Mouse (Mus musculus) lung, embryonic 15.5 days (tissue): ENCODE measurements at regions not wholly inside any gene's neighbourhood (a gene's known extent, or its start where the extent isn't known, plus 50 kb on each side); places are given as distances from the start of the nearest gene placed in this dataset.

Experiments used
- ATAC-seq: fragments of 200-750 bp; cut with Nextera tagmentation; 2 replicates; pipeline ENCODE4 v1.8.0; 2017; ENCODE audit warnings: moderate number of reproducible peaks, borderline replicate concordance; ENCODE audit not compliant: low FRiP score, low TSS enrichment; ENCODE audit errors: extremely low read depth
- H3K27ac ChIP-seq: fragments of 300-500 bp; sonication (generic); 2 replicates; pipeline ENCODE4 v1.5.1; 2015; ENCODE audit warnings: moderate library complexity, mild to moderate bottlenecking, inconsistent platforms
- H3K27me3 ChIP-seq: fragments of 300-500 bp; sonication (generic); 2 replicates; pipeline ENCODE4 v1.6.1; 2015; ENCODE audit warnings: inconsistent platforms
- H3K36me3 ChIP-seq: fragments of 300-500 bp; sonication (generic); 2 replicates; pipeline ENCODE4 v1.6.1; 2015; ENCODE audit warnings: inconsistent platforms
- H3K4me1 ChIP-seq: fragments of 300-500 bp; sonication (generic); 2 replicates; pipeline ENCODE4 v1.6.1; 2015; ENCODE audit warnings: inconsistent platforms
- H3K4me2 ChIP-seq: fragments of 300-500 bp; sonication (generic); 2 replicates; pipeline ENCODE4 v1.6.1; 2015; ENCODE audit warnings: inconsistent platforms, mild to moderate bottlenecking, moderate library complexity
- H3K4me3 ChIP-seq: fragments of 300-500 bp; sonication (generic); 2 replicates; pipeline ENCODE4 v1.5.1; 2015; ENCODE audit warnings: mild to moderate bottlenecking, inconsistent platforms
- H3K9ac ChIP-seq: fragments of 300-500 bp; sonication (generic); 2 replicates; pipeline ENCODE4 v1.6.1; 2015; ENCODE audit warnings: inconsistent platforms
- H3K9me3 ChIP-seq: fragments of 300-500 bp; sonication (generic); 2 replicates; pipeline ENCODE4 v1.6.1; 2016; ENCODE audit warnings: inconsistent platforms
- WGBS: fragments of 180-500 bp; shearing (Covaris S2); methylation state at CpG from one replicate; pipeline ENCODE4 v1.1.7; 2015; 5-methylcytosine and 5-hydroxymethylcytosine counted together

- WGBS = 44% methylated on average over 3 of the region's 3 CpGs
- no peak overlapping the region for H3K4me3 ChIP-seq
- no peaks in the 10 kb centered on the region for H3K9me3 ChIP-seq
- H3K27ac ChIP-seq = no peak overlapping the region
- H3K4me2 ChIP-seq = no peak overlapping the region
- no peaks in the 10 kb centered on the region for H3K4me1 ChIP-seq
- H3K27me3 ChIP-seq = no peaks in the 10 kb centered on the region
- H3K36me3 ChIP-seq = no peaks in the 10 kb centered on the region
- ATAC-seq = no peak
- no peak overlapping the region for H3K9ac ChIP-seq
Measured at GRCm38 (mm10) chr14:24872931-24873330, 386.0 kb downstream of the Rps24 start.

GRCm38 (mm10) chr14:24873406-24873805 is 386.5 kb downstream of the Rps24 start:
- no peak for ATAC-seq
- WGBS = 87% methylated on average over 3 of the region's 3 CpGs

GRCm38 (mm10) chr14:24874426-24875155 is 387.7 kb downstream of the Rps24 start:
- no peaks in the 10 kb centered on the region for H3K36me3 ChIP-seq
- H3K4me1 ChIP-seq = no peaks in the 10 kb centered on the region; the same call in 1 of the 2 replicates
- H3K9ac ChIP-seq = no peak overlapping the region
- no peaks in the 10 kb centered on the region for H3K9me3 ChIP-seq
- no peak overlapping the region for H3K4me2 ChIP-seq
- H3K4me3 ChIP-seq = no peak overlapping the region
- no peaks in the 10 kb centered on the region for H3K27me3 ChIP-seq
- WGBS = 65% methylated on average over 12 of the region's 12 CpGs
- ATAC-seq = no peak
- H3K27ac ChIP-seq = no peak overlapping the region

More at GRCm38 (mm10) chr14:24873406-24873805, 386.5 kb downstream of the Rps24 start:
- Histone ChIP-seq H3K36me3 (no peaks in the 10 kb centered on the region), H3K4me1 (no peaks in the 10 kb centered on the region; the same call in 1 of the 2 replicates), H3K9ac (no peak overlapping the region), H3K27me3 (no peaks in the 10 kb centered on the region), H3K4me3 (no peak overlapping the region), H3K4me2 (no peak overlapping the region), H3K27ac (no peak overlapping the region), H3K9me3 (no peaks in the 10 kb centered on the region)

- Histone ChIP-seq H3K36me3 (no peaks in the 10 kb centered on the region), H3K4me3 (no peak overlapping the region), H3K27me3 (no peaks in the 10 kb centered on the region), H3K27ac (no peak overlapping the region), H3K4me1 (no peaks in the 10 kb centered on the region; the same call in 1 of the 2 replicates), H3K9ac (no peak overlapping the region), H3K9me3 (no peaks in the 10 kb centered on the region), H3K4me2 (no peak overlapping the region)
- 69% methylated on average over 8 of the region's 8 CpGs for WGBS
- no peak for ATAC-seq
Measured at GRCm38 (mm10) chr14:24875156-24875545, 388.2 kb downstream of the Rps24 start.

GRCm38 (mm10) chr14:24875934-24876333 is 389.0 kb downstream of the Rps24 start:
- no peak overlapping the region for H3K4me2 ChIP-seq
- no peaks in the 10 kb centered on the region for H3K27me3 ChIP-seq
- no peak overlapping the region for H3K27ac ChIP-seq
- H3K4me1 ChIP-seq = no peaks in the 10 kb centered on the region; the same call in 1 of the 2 replicates
- no peak overlapping the region for H3K4me3 ChIP-seq
- H3K9ac ChIP-seq = no peak overlapping the region
- 52% methylated on average over 6 of the region's 6 CpGs for WGBS
- ATAC-seq = no peak
- no peaks in the 10 kb centered on the region for H3K36me3 ChIP-seq
- H3K9me3 ChIP-seq = no peaks in the 10 kb centered on the region

- Histone ChIP-seq H3K4me2 (no peak overlapping the region), H3K9me3 (no peaks in the 10 kb centered on the region), H3K27me3 (no peaks in the 10 kb centered on the region), H3K27ac (no peak overlapping the region), H3K9ac (no peak overlapping the region), H3K36me3 (no peaks in the 10 kb centered on the region), H3K4me1 (no peaks in the 10 kb centered on the region; the same call in 1 of the 2 replicates), H3K4me3 (no peak overlapping the region)
- 89% methylated on average over 5 of the region's 5 CpGs for WGBS
- no peak for ATAC-seq
Measured at GRCm38 (mm10) chr14:24876508-24876907, 389.6 kb downstream of the Rps24 start.

- H3K4me3 ChIP-seq = no peak overlapping the region
- no peak overlapping the region for H3K9ac ChIP-seq
- H3K27ac ChIP-seq = no peak overlapping the region
- no peaks in the 10 kb centered on the region for H3K36me3 ChIP-seq
- 28% methylated on average over 3 of the region's 3 CpGs for WGBS
- no peaks in the 10 kb centered on the region for H3K27me3 ChIP-seq
- no peaks in the 10 kb centered on the region for H3K9me3 ChIP-seq
- no peak for ATAC-seq
- H3K4me2 ChIP-seq = no peak overlapping the region
- no peaks in the 10 kb centered on the region; the same call in 1 of the 2 replicates for H3K4me1 ChIP-seq
Measured at GRCm38 (mm10) chr14:24877853-24878252, 390.9 kb downstream of the Rps24 start.

GRCm38 (mm10) chr14:24886164-24886563 is 399.2 kb downstream of the Rps24 start:
- Histone ChIP-seq H3K4me1 (no peaks in the 10 kb centered on the region), H3K27ac (no peak overlapping the region), H3K4me3 (no peak overlapping the region), H3K27me3 (no peaks in the 10 kb centered on the region), H3K9me3 (no peaks in the 10 kb centered on the region), H3K9ac (no peak overlapping the region), H3K36me3 (no peaks in the 10 kb centered on the region), H3K4me2 (no peak overlapping the region)
- no peak for ATAC-seq
- 78% methylated on average over 1 of the region's 1 CpGs for WGBS

- no peak overlapping the region for H3K27ac ChIP-seq
- H3K9me3 ChIP-seq = no peaks in the 10 kb centered on the region
- no peak overlapping the region for H3K4me2 ChIP-seq
- no peaks in the 10 kb centered on the region for H3K27me3 ChIP-seq
- ATAC-seq = no peak
- 47% methylated on average over 8 of the region's 8 CpGs for WGBS
- H3K36me3 ChIP-seq = no peaks in the 10 kb centered on the region
- H3K4me1 ChIP-seq = no peaks in the 10 kb centered on the region
- H3K4me3 ChIP-seq = no peak overlapping the region
- no peak overlapping the region for H3K9ac ChIP-seq
Measured at GRCm38 (mm10) chr14:24886896-24887421, 400.0 kb downstream of the Rps24 start.

- no peak for ATAC-seq
- Histone ChIP-seq H3K4me1 (no peaks in the 10 kb centered on the region), H3K4me2 (no peak overlapping the region), H3K27ac (no peak overlapping the region), H3K9ac (no peak overlapping the region), H3K27me3 (no peaks in the 10 kb centered on the region), H3K36me3 (no peaks in the 10 kb centered on the region), H3K9me3 (no peaks in the 10 kb centered on the region), H3K4me3 (no peak overlapping the region)
- WGBS = 77% methylated on average over 2 of the region's 2 CpGs
Measured at GRCm38 (mm10) chr14:24890856-24891255, 403.9 kb downstream of the Rps24 start.

GRCm38 (mm10) chr14:24895196-24895595 is 408.3 kb downstream of the Rps24 start:
- Histone ChIP-seq H3K4me2 (no peak overlapping the region), H3K9me3 (no peaks in the 10 kb centered on the region), H3K9ac (no peak overlapping the region), H3K4me1 (no peaks in the 10 kb centered on the region), H3K36me3 (no peaks in the 10 kb centered on the region), H3K4me3 (no peak overlapping the region), H3K27me3 (no peaks in the 10 kb centered on the region), H3K27ac (no peak overlapping the region)
- no peak for ATAC-seq
- WGBS = 40% methylated on average over 1 of the region's 1 CpGs

- H3K4me2 ChIP-seq = no peak overlapping the region
- no peak overlapping the region for H3K4me3 ChIP-seq
- H3K27me3 ChIP-seq = no peaks in the 10 kb centered on the region
- H3K27ac ChIP-seq = no peak overlapping the region
- H3K4me1 ChIP-seq = peaks cover 13% of the 10 kb centered on the region
- no peak for ATAC-seq
- H3K9ac ChIP-seq = no peak overlapping the region
- 81% methylated on average over 5 of the region's 5 CpGs for WGBS
- H3K9me3 ChIP-seq = no peaks in the 10 kb centered on the region
- H3K36me3 ChIP-seq = no peaks in the 10 kb centered on the region
Measured at GRCm38 (mm10) chr14:24896681-24897080, 409.8 kb downstream of the Rps24 start.
